Mouse (Mus musculus) heart, embryonic 15.5 days (tissue): ENCODE measurements around the gene Alg3. TPM values are rescaled to one million over a fixed set of nuclear protein-coding genes. Genes with fewer than 3 reads are reported as not detected.
A peak's percentile ranks its signal among the peaks of the same experiment; 100 is the strongest.

Experiments
- microRNA counts: library from miRNA; unstranded; fragments of <30 nt; microRNA quantifications from one replicate; lab custom pipeline; 2016
- microRNA-seq: library from miRNA; unstranded; fragments of <30 nt; microRNA quantifications from one replicate; pipeline ENCODE4, GENCODE M21; 2016
- polyA plus RNA-seq: library from polyadenylated mRNA; unstranded; fragments of >200 nt; fragmentation: Nextera tagmentation; extraction: Ambion mirVana; gene quantifications from 2 replicates; pipeline ENCODE4 v1.2.1, GENCODE M21; 2015

The Alg3 gene
- polyA plus RNA-seq, 1 experiment from 2014 or later = 23.6 TPM

MicroRNA genes within 50 kb of the gene (microRNA counts, 519-probe panel; counts per million panel counts)
- 2,547 counts per million, percentile 54 among the panel's probes with 10 or more counts for microRNA mmu-miR-1224 (lab: Ali Mortazavi, UCI)

Small RNA genes lying within 50 kb of the gene (microRNA-seq; reads per million reads assigned to microRNA genes)
- 2.3 reads per million, percentile 3 among the genes with 10 or more reads in this experiment for gene Mir1224

Other genes starting within 250 kb of the Alg3 start
- 55.5 and 60.5 TPM in 2 replicates for gene Abcc5, start 185.3 kb downstream of the Alg3 start, polyA plus RNA-seq
- 66.6 and 75.9 TPM in 2 replicates for gene Eif2b5, start 112.9 kb downstream of the Alg3 start, polyA plus RNA-seq
- gene Dvl3, start 94.8 kb downstream of the Alg3 start, polyA plus RNA-seq = 16.9 and 24.3 TPM in 2 replicates
- 440 and 469 TPM in 2 replicates for gene Ap2m1, start 76.3 kb downstream of the Alg3 start, polyA plus RNA-seq
- 47.1 and 50.5 TPM in 2 replicates for gene Abcf3, start 63.2 kb downstream of the Alg3 start, polyA plus RNA-seq
- gene Vwa5b2, start 22.3 kb downstream of the Alg3 start, polyA plus RNA-seq = 0.09 and 0.80 TPM in 2 replicates
- 13.4 and 17.6 TPM in 2 replicates for gene Eef1akmt4, start 142 bp downstream of the Alg3 start, polyA plus RNA-seq
- gene Gm49333, start 125 bp downstream of the Alg3 start, polyA plus RNA-seq = not detected in 2 replicates
- gene Camk2n2, start 9.6 kb upstream of the Alg3 start, polyA plus RNA-seq = 0.31 and 0.46 TPM in 2 replicates
- gene Ece2, start 18.1 kb upstream of the Alg3 start, polyA plus RNA-seq = 0.93 and 1.5 TPM in 2 replicates
- gene Psmd2, start 39.9 kb upstream of the Alg3 start, polyA plus RNA-seq = 202 and 242 TPM in 2 replicates
- gene Eif4g1, start 56.6 kb upstream of the Alg3 start, polyA plus RNA-seq = 95.3 and 129 TPM in 2 replicates
- gene Fam131a, start 81.5 kb upstream of the Alg3 start, polyA plus RNA-seq = 7.1 and 9.0 TPM in 2 replicates
- 41.0 and 54.5 TPM in 2 replicates for gene Polr2h, start 105.9 kb upstream of the Alg3 start, polyA plus RNA-seq
- gene Clcn2, start 106.0 kb upstream of the Alg3 start, polyA plus RNA-seq = 3.8 and 6.5 TPM in 2 replicates
- 1.1 and 2.2 TPM in 2 replicates for gene Chrd, start 121.4 kb upstream of the Alg3 start, polyA plus RNA-seq
- 0.08 and 0.34 TPM in 2 replicates for gene Thpo, start 122.8 kb upstream of the Alg3 start, polyA plus RNA-seq